Mouse (Mus musculus) cerebellum, adult 9-11 months (tissue): ENCODE results near the gene Retreg1.
A peak's percentile ranks its signal among the peaks of the same experiment; 100 is the strongest.

ENCODE experiments used
- DNase-seq: peaks from one replicate; pipeline ENCODE4 v3.0.0; 2022

Retreg1 gene

GRCm38 (mm10) chr15:25834282-25834681 lies 8.7 kb upstream of the Retreg1 start:
- DNase-seq, result no peak

- no peak for DNase-seq
Measured at GRCm38 (mm10) chr15:25834920-25835674, 7.9 kb upstream of the Retreg1 start.

GRCm38 (mm10) chr15:25842462-25843085 lies 406 bp upstream of the Retreg1 start:
- DNase-seq, result peak; percentile 23

- no peak for DNase-seq
Measured at GRCm38 (mm10) chr15:25844013-25844570, 1.1 kb downstream of the Retreg1 start.

- no peak for DNase-seq
Measured at GRCm38 (mm10) chr15:25844771-25845170, 1.8 kb downstream of the Retreg1 start.

- DNase-seq, result no peak
Measured at GRCm38 (mm10) chr15:25847576-25848168, 4.7 kb downstream of the Retreg1 start.

GRCm38 (mm10) chr15:25850552-25850951 lies 7.6 kb downstream of the Retreg1 start:
- no peak for DNase-seq

GRCm38 (mm10) chr15:25854270-25854904 lies 11.4 kb downstream of the Retreg1 start:
- no peak for DNase-seq

- DNase-seq, result no peak
Measured at GRCm38 (mm10) chr15:25858611-25859058, 15.7 kb downstream of the Retreg1 start.

GRCm38 (mm10) chr15:25859469-25859868 lies 16.5 kb downstream of the Retreg1 start:
- no peak for DNase-seq

- no peak for DNase-seq
Measured at GRCm38 (mm10) chr15:25861900-25862299, 18.9 kb downstream of the Retreg1 start.

- DNase-seq, result no peak
Measured at GRCm38 (mm10) chr15:25865605-25866004, 22.6 kb downstream of the Retreg1 start.

- DNase-seq, result no peak
Measured at GRCm38 (mm10) chr15:25866106-25866505, 23.1 kb downstream of the Retreg1 start.

GRCm38 (mm10) chr15:25869129-25869528 lies 26.1 kb downstream of the Retreg1 start:
- DNase-seq, result no peak

GRCm38 (mm10) chr15:25871470-25871869 lies 28.5 kb downstream of the Retreg1 start:
- DNase-seq, result no peak

GRCm38 (mm10) chr15:25872118-25872517 lies 29.1 kb downstream of the Retreg1 start:
- DNase-seq, result no peak

- DNase-seq, result no peak
Measured at GRCm38 (mm10) chr15:25872657-25873056, 29.7 kb downstream of the Retreg1 start.

GRCm38 (mm10) chr15:25873536-25873935 lies 30.6 kb downstream of the Retreg1 start:
- no peak for DNase-seq

- DNase-seq, result no peak
Measured at GRCm38 (mm10) chr15:25876601-25877161, 33.7 kb downstream of the Retreg1 start.

GRCm38 (mm10) chr15:25877798-25878197 lies 34.8 kb downstream of the Retreg1 start:
- no peak for DNase-seq

GRCm38 (mm10) chr15:25879229-25879628 lies 36.2 kb downstream of the Retreg1 start:
- DNase-seq, result no peak

- DNase-seq, result no peak
Measured at GRCm38 (mm10) chr15:25880192-25880591, 37.2 kb downstream of the Retreg1 start.

GRCm38 (mm10) chr15:25882002-25882401 lies 39.0 kb downstream of the Retreg1 start:
- DNase-seq, result no peak
